In the genomic region with DNA sequence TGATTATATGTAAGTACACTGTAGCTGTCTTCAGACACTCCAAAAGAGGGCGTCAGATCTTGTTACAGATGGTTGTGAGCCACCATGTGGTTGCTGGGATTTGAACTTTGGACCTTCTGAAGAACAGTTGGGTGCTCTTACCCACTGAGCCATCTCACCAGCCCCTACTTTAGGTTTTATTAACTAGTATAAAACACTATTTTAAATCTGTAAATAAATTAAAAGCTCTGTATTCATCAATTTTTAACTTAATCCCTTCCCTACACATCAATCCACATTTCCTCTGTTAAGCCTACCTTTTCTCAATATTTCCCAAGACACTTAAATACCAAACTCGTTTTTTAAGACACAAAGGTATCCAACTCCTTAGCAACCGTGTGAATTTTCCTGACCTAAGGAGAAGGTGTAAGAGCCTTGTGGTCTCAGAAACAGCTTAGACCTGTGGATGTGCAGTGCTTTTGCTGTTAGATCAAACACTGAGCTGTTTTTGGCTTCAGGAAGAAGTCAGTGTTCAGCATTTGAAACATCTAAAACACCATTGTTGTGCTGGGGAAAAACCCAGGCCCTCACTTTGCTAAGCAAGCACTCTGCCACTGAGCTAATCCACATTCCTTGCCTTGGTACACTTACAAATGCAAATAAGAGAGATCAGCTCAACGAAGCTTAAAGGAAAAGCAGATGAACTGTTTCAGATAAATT, we compare ENCODE assay signal across 17 mouse cellular contexts. TPM values are rescaled to one million over a fixed set of nuclear protein-coding genes. Genes with fewer than 3 reads are reported as not detected.
A peak's percentile ranks its signal among the peaks of the same experiment; 100 is the strongest.
DNase-seq lines count a peak whose midpoint lies in the region; ATAC-seq and TF ChIP-seq lines count a peak whose summit lies in the region.
"Had no signal": no experiment of that assay in that cellular context is flagged by ENCODE, and none has a peak within 500 bp of the region (broad histone marks: within the 10 kb centered on the region; RNA-seq: fewer than 3 reads in every experiment).

No protein-coding gene starts in this region.

- H3K36me3 ChIP-seq in midbrain, embryonic 10.5 days, result peaks cover 29% of the 10 kb centered on the region
- no peaks in the 10 kb centered on the region for H3K36me3 ChIP-seq in midbrain, postnatal 0 days (ENCODE audit: insufficient read depth, low read length)
- peaks cover 18% of the 10 kb centered on the region; the same call in 1 of the 2 replicates for H3K36me3 ChIP-seq in forebrain, embryonic 12.5 days (replicated peaks)
- H3K36me3 ChIP-seq: hindbrain, embryonic 13.5 days had no signal

- TF ChIP-seq CTCF in midbrain, postnatal 0 days (IDR thresholded peaks at IDR 0.05), result no peak

- peaks cover 22% of the 10 kb centered on the region for H3K4me1 ChIP-seq in midbrain, embryonic 10.5 days
- H3K4me1 ChIP-seq in midbrain, postnatal 0 days (ENCODE audit: insufficient read depth, low read length), result no peaks in the 10 kb centered on the region
- peaks cover 4% of the 10 kb centered on the region for H3K4me1 ChIP-seq in forebrain, embryonic 12.5 days
- H3K4me1 ChIP-seq: hindbrain, embryonic 13.5 days had no signal

- peak overlapping the region; percentile 75 for H3K27ac ChIP-seq in midbrain, embryonic 10.5 days (replicated peaks)
- no peak overlapping the region for H3K27ac ChIP-seq in midbrain, postnatal 0 days (ENCODE audit: low read depth, low read length)
- H3K27ac ChIP-seq in forebrain, embryonic 12.5 days, result peak overlapping the region; percentile 70; the same call in 1 of the 2 replicates
- H3K27ac ChIP-seq: gastrocnemius, adult 2 months; hindbrain, embryonic 13.5 days; liver, embryonic 14.5 days had no signal

- H3K4me3 ChIP-seq in midbrain, embryonic 10.5 days, result no peak overlapping the region
- no peak overlapping the region for H3K4me3 ChIP-seq in midbrain, postnatal 0 days (ENCODE audit: low read depth, low read length)
- H3K4me3 ChIP-seq in forebrain, embryonic 12.5 days (replicated peaks), result no peak overlapping the region
- H3K4me3 ChIP-seq: erythroblast, embryonic 14.5 days; gastrocnemius, adult 2 months; hindbrain, embryonic 13.5 days had no signal

- H3K9ac ChIP-seq in midbrain, postnatal 0 days (replicated peaks; ENCODE audit: low read length, poor library complexity, severe bottlenecking), result no peak overlapping the region
- H3K9ac ChIP-seq in forebrain, embryonic 12.5 days, result no peak overlapping the region
- H3K9ac ChIP-seq: hindbrain, embryonic 13.5 days; liver, embryonic 14.5 days had no signal

- WGBS in midbrain, embryonic 10.5 days, result 11% methylated on average over 4 of the region's 4 CpGs
- 16% methylated on average over 4 of the region's 4 CpGs for WGBS in midbrain, postnatal 0 days
- WGBS in forebrain, embryonic 12.5 days, result 14% methylated on average over 4 of the region's 4 CpGs

- no peaks in the 10 kb centered on the region for H3K27me3 ChIP-seq in midbrain, embryonic 10.5 days (ENCODE audit: low read depth, poor library complexity, severe bottlenecking)
- H3K27me3 ChIP-seq in midbrain, postnatal 0 days (ENCODE audit: insufficient read depth, low read length), result no peaks in the 10 kb centered on the region
- no peaks in the 10 kb centered on the region for H3K27me3 ChIP-seq in forebrain, embryonic 12.5 days
- H3K27me3 ChIP-seq: hindbrain, embryonic 13.5 days had no signal

- H3K9me3 ChIP-seq in midbrain, embryonic 10.5 days (replicated peaks), result no peaks in the 10 kb centered on the region
- H3K9me3 ChIP-seq in midbrain, postnatal 0 days (ENCODE audit: low read length), result no peaks in the 10 kb centered on the region
- H3K9me3 ChIP-seq in forebrain, embryonic 12.5 days, result no peaks in the 10 kb centered on the region
- H3K9me3 ChIP-seq: hindbrain, embryonic 13.5 days had no signal

- ATAC-seq in midbrain, postnatal 0 days (ENCODE audit: low FRiP score), result no peak
- peak; percentile 81 for ATAC-seq in forebrain, embryonic 12.5 days (ENCODE audit: low FRiP score)
- ATAC-seq in granulocyte monocyte progenitor cell, adult 5-6 weeks (replicated peaks; ENCODE audit: poor library complexity, severe bottlenecking), result no peak

- no peak for DNase-seq in midbrain, embryonic 10.5 days (ENCODE audit: low spot score)
- DNase-seq in midbrain, postnatal 0 days (ENCODE audit: low spot score), result no peak
- peak; percentile 9 for DNase-seq in lung, postnatal 10 days
- DNase-seq in heart, adult 9 months (ENCODE audit: low spot score in 2 of 2), result no peak
- DNase-seq in thymus, postnatal 4 days, result no peak
- DNase-seq: cerebellum, adult 11-12 months; gastrocnemius, adult 2 months; kidney, adult 11 months; layer of hippocampus, adult 9-11 months; right cerebral cortex, postnatal 25 days; thymus, postnatal 36 days had no signal

- H3K4me2 ChIP-seq in midbrain, postnatal 0 days (ENCODE audit: low read depth, low read length, poor library complexity, severe bottlenecking), result no peak overlapping the region
- no peak overlapping the region for H3K4me2 ChIP-seq in forebrain, embryonic 12.5 days
- H3K4me2 ChIP-seq: hindbrain, embryonic 13.5 days had no signal

RNA-seq across cellular contexts. Expression of gene Lix1, which starts 22.3 kb away (rescaled TPM):
- polyA plus RNA-seq in midbrain, embryonic 10.5 days (2016; fragmentation: Nextera tagmentation; extraction: Ambion mirVana), result 82.7 and 96.2 TPM in 2 replicates
- 11.4 and 11.9 TPM in 2 replicates for total RNA-seq in midbrain, postnatal 0 days (2014; rRNA removed)
- 10.9 and 12.9 TPM in 2 replicates for polyA plus RNA-seq in midbrain, postnatal 0 days (2015; fragmentation: Nextera tagmentation; extraction: Ambion mirVana)
- polyA plus RNA-seq in forebrain, embryonic 12.5 days (2016; fragmentation: Nextera tagmentation; extraction: Ambion mirVana), result 86.6 and 87.2 TPM in 2 replicates
- not detected in 2 replicates for total RNA-seq in granulocyte monocyte progenitor cell, adult 5-6 weeks (2014; fragmentation: Nextera tagmentation)
- not detected in 2 replicates for total RNA-seq in granulocyte monocyte progenitor cell, adult 5-6 weeks (2017)
- total RNA-seq: monocyte, adult 5-6 weeks had no signal
- polyA plus RNA-seq: erythroblast, embryonic 14.5 days had no signal

RNA-seq across cellular contexts. Expression of gene Riok2, which starts 50.6 kb away (rescaled TPM):
- 28.5 and 28.7 TPM in 2 replicates for polyA plus RNA-seq in midbrain, embryonic 10.5 days (2016; fragmentation: Nextera tagmentation; extraction: Ambion mirVana)
- 28.6 and 33.6 TPM in 2 replicates for total RNA-seq in midbrain, postnatal 0 days (2014; rRNA removed)
- polyA plus RNA-seq in midbrain, postnatal 0 days (2015; fragmentation: Nextera tagmentation; extraction: Ambion mirVana), result 11.2 and 12.7 TPM in 2 replicates
- polyA plus RNA-seq in forebrain, embryonic 12.5 days (2016; fragmentation: Nextera tagmentation; extraction: Ambion mirVana), result 31.5 and 31.9 TPM in 2 replicates
- total RNA-seq in granulocyte monocyte progenitor cell, adult 5-6 weeks (2014; fragmentation: Nextera tagmentation), result 39.3 and 39.8 TPM in 2 replicates
- 35.0 and 54.0 TPM in 2 replicates for total RNA-seq in granulocyte monocyte progenitor cell, adult 5-6 weeks (2017)
